Comparison of ENCODE assay signal across 27 mouse cellular contexts in genomic region chr6:54286813-54287212, GRCm38 (mm10).
"Had no signal": no experiment of that assay in that cellular context is flagged by ENCODE, and none has a peak within 500 bp of the region (broad histone marks: within the 10 kb centered on the region; RNA-seq: fewer than 3 reads in every experiment).

No protein-coding gene starts in this region.

- DNase-seq: gastrocnemius, adult 2 months; gastrocnemius, postnatal 10 days; gastrocnemius, postnatal 25 days; heart, adult 2 months; heart, postnatal 10 days; heart, postnatal 4 days; kidney, adult 18-20 months; kidney, adult 8-10 months; kidney, postnatal 10 days; kidney, postnatal 25 days; layer of hippocampus, adult 9-11 months; layer of hippocampus, postnatal 36 days; liver; liver, embryonic 13.5 days; liver, postnatal 0 days had no signal

- H3K9me3 ChIP-seq: heart, embryonic 12.5 days; hindbrain, embryonic 10.5 days; hindbrain, embryonic 12.5 days; intestine, embryonic 15.5 days; limb, embryonic 10.5 days; limb, embryonic 12.5 days; liver, embryonic 13.5 days; liver, embryonic 15.5 days had no signal

- ATAC-seq: hindbrain, embryonic 16.5 days; inflammation-experienced regulatory T-cells, adult 6 months; intestine, embryonic 15.5 days; intestine, postnatal 0 days; liver, postnatal 0 days had no signal

- H3K27ac ChIP-seq: gastrocnemius, adult 2 months; heart, adult 2 months; hindbrain, embryonic 10.5 days; hindbrain, embryonic 12.5 days; hindbrain, embryonic 14.5 days; intestine, embryonic 15.5 days; limb, embryonic 10.5 days; limb, embryonic 12.5 days; liver, embryonic 13.5 days; liver, embryonic 15.5 days had no signal

- H3K36me3 ChIP-seq: heart, embryonic 12.5 days; hindbrain, embryonic 10.5 days; hindbrain, embryonic 12.5 days; intestine, embryonic 15.5 days; limb, embryonic 10.5 days; limb, embryonic 12.5 days; liver, embryonic 13.5 days; liver, embryonic 15.5 days had no signal

- H3K9ac ChIP-seq: heart, embryonic 12.5 days; hindbrain, embryonic 12.5 days; hindbrain, embryonic 14.5 days; intestine, embryonic 15.5 days; limb, embryonic 12.5 days; liver, embryonic 13.5 days; liver, embryonic 15.5 days; liver, postnatal 0 days had no signal

- H3K4me2 ChIP-seq: heart, embryonic 12.5 days; hindbrain, embryonic 12.5 days; hindbrain, embryonic 14.5 days; intestine, embryonic 15.5 days; limb, embryonic 12.5 days; liver, embryonic 11.5 days; liver, embryonic 13.5 days; liver, embryonic 15.5 days had no signal

- H3K4me3 ChIP-seq: gastrocnemius, adult 2 months; heart, adult 2 months; heart, embryonic 12.5 days; hindbrain, embryonic 10.5 days; hindbrain, embryonic 12.5 days; intestine, embryonic 15.5 days; limb, embryonic 10.5 days; limb, embryonic 12.5 days; liver, embryonic 13.5 days; liver, embryonic 15.5 days had no signal

- H3K27me3 ChIP-seq: heart, embryonic 12.5 days; hindbrain, embryonic 12.5 days; intestine, embryonic 15.5 days; limb, embryonic 12.5 days; liver, embryonic 13.5 days; liver, embryonic 15.5 days had no signal

- H3K4me1 ChIP-seq: intestine, embryonic 15.5 days; limb, embryonic 10.5 days; limb, embryonic 12.5 days; liver, embryonic 13.5 days had no signal
